Mouse (Mus musculus) lung, postnatal 0 days (tissue): ENCODE measurements around the gene Hsh2d. TPM values are rescaled to one million over a fixed set of nuclear protein-coding genes. Genes with fewer than 3 reads are reported as not detected.

Experiments used
- ATAC-seq: fragments of 200-750 bp; cut with Nextera tagmentation; 2 replicates; pipeline ENCODE4 v1.8.0; 2017; ENCODE audit warnings: moderate library complexity
- DNase-seq: peaks from one replicate; pipeline ENCODE4 v3.0.0-alpha.2; 2016; ENCODE audit warnings: low spot score
- H3K27ac ChIP-seq: fragments of 300-500 bp; sonication (generic); 2 replicates; pipeline ENCODE4 v1.5.1; 2014; ENCODE audit warnings: antibody characterized with exemption, mild to moderate bottlenecking, low read length, mixed read lengths
- H3K27me3 ChIP-seq: fragments of 300-500 bp; sonication (generic); replicated peaks from 2 replicates; pipeline ENCODE4 v1.6.1; 2014; ENCODE audit warnings: low read length, mixed read lengths; ENCODE audit not compliant: insufficient read depth
- H3K36me3 ChIP-seq: fragments of 300-500 bp; sonication (generic); 2 replicates; pipeline ENCODE4 v1.6.1; 2014; ENCODE audit warnings: low read length, mixed read lengths; ENCODE audit not compliant: insufficient read depth
- H3K4me1 ChIP-seq: fragments of 300-500 bp; sonication (generic); 2 replicates; pipeline ENCODE4 v1.6.1; 2014; ENCODE audit warnings: antibody characterized with exemption, low read depth, low read length, mixed read lengths; ENCODE audit not compliant: insufficient read depth
- H3K4me2 ChIP-seq: fragments of 300-500 bp; sonication (generic); replicated peaks from 2 replicates; pipeline ENCODE4 v1.6.1; 2014; ENCODE audit warnings: low read depth, mild to moderate bottlenecking, low read length, moderate library complexity, mixed read lengths
- H3K4me3 ChIP-seq: fragments of 300-500 bp; sonication (generic); 2 replicates; pipeline ENCODE4 v1.5.1; 2014; ENCODE audit warnings: low read depth, low read length
- H3K9ac ChIP-seq: fragments of 300-500 bp; sonication (generic); replicated peaks from 2 replicates; pipeline ENCODE4 v1.6.1; 2014; ENCODE audit warnings: low read depth, mild to moderate bottlenecking
- H3K9me3 ChIP-seq: fragments of 300-500 bp; sonication (generic); 2 replicates; pipeline ENCODE4 v1.6.1; 2016; ENCODE audit warnings: low read length, mixed read lengths
- CTCF ChIP-seq: IDR thresholded peaks from 2 replicates; pipeline ENCODE4 v1.5.1; 2016; ENCODE audit warnings: antibody characterized with exemption, mild to moderate bottlenecking
- EP300 ChIP-seq: IDR thresholded peaks from 2 replicates; pipeline ENCODE4 v1.6.1; 2016; ENCODE audit warnings: antibody characterized with exemption, mild to moderate bottlenecking, control low read depth
- whole genome bisulfite sequencing: fragments of 180-500 bp; shearing (Covaris S2); extraction: QIAGEN DNeasy Blood & Tissue Kit; methylation state at CpG from one replicate; pipeline ENCODE4 v1.1.7; 2014; 5-methylcytosine and 5-hydroxymethylcytosine counted together
- polyA plus RNA-seq: library from polyadenylated mRNA; unstranded; fragments of >200 nt; fragmentation: Nextera tagmentation; extraction: Ambion mirVana; gene quantifications from 2 replicates; pipeline ENCODE4 v1.2.1, GENCODE M21; 2015

The Hsh2d gene
- polyA plus RNA-seq, 1 experiment from 2014 or later = 0.78 TPM

DNA sequence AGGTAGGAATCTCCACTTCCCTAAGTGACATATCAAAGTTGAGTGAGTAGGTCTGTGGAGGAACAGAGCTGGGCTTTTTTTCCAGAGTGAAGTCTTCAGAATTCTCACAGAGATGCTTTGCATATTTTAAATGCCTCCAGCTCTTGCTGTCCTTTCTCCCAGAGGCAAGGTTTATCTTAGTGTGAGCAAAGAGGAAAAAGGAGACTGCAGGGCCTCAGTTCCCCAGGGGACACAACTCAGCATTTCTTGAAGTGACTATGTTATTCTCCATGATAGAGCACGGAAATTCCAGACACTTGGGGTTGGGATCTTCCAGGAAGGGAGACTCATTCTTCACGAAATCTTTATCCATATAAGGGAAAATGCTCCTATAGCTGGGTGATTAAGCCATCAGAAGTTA is 42.2 kb upstream of the Hsh2d start:
- no peaks in the 10 kb centered on the region for H3K27me3 ChIP-seq
- ATAC-seq = no peak
- peaks cover 4% of the 10 kb centered on the region; the same call in 1 of the 2 replicates for H3K4me1 ChIP-seq
- no peaks in the 10 kb centered on the region for H3K9me3 ChIP-seq
- no peak overlapping the region for H3K27ac ChIP-seq
- no peak for TF ChIP-seq CTCF
- TF ChIP-seq EP300 = no peak
- no peak overlapping the region for H3K4me2 ChIP-seq
- DNase-seq = no peak
- WGBS = 62% methylated on average over 2 of the region's 2 CpGs
- no peak overlapping the region for H3K4me3 ChIP-seq
- no peak overlapping the region for H3K9ac ChIP-seq
- H3K36me3 ChIP-seq = peaks cover 80% of the 10 kb centered on the region

DNA sequence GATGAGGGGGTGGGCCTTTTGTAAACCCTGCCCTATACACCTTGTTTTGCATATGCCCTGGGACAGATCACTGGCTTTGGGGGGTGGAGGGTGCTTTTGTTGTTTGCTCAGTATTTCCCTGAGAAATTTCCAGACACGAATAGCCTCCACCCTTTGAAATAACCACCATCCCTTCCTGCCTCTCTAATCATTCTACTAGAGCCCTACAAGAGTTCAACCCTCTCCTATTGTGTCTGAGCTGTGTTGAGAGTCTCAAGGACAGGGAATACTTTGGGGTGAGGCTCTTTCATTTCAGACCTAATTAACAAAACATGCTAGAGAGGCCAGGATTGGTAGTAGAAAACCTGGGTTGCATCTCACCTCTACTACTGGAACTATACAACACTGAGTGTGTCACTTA is 40.4 kb upstream of the Hsh2d start:
- 67% methylated on average over 1 of the region's 1 CpGs for WGBS
- DNase-seq = no peak
- no peak for TF ChIP-seq EP300
- TF ChIP-seq CTCF = no peak
- Histone ChIP-seq H3K4me3 (no peak overlapping the region), H3K4me1 (peaks cover 4% of the 10 kb centered on the region; the same call in 1 of the 2 replicates), H3K36me3 (peaks cover 78% of the 10 kb centered on the region), H3K9ac (no peak overlapping the region), H3K9me3 (no peaks in the 10 kb centered on the region), H3K4me2 (no peak overlapping the region), H3K27me3 (no peaks in the 10 kb centered on the region), H3K27ac (no peak overlapping the region)
- ATAC-seq = no peak

DNA sequence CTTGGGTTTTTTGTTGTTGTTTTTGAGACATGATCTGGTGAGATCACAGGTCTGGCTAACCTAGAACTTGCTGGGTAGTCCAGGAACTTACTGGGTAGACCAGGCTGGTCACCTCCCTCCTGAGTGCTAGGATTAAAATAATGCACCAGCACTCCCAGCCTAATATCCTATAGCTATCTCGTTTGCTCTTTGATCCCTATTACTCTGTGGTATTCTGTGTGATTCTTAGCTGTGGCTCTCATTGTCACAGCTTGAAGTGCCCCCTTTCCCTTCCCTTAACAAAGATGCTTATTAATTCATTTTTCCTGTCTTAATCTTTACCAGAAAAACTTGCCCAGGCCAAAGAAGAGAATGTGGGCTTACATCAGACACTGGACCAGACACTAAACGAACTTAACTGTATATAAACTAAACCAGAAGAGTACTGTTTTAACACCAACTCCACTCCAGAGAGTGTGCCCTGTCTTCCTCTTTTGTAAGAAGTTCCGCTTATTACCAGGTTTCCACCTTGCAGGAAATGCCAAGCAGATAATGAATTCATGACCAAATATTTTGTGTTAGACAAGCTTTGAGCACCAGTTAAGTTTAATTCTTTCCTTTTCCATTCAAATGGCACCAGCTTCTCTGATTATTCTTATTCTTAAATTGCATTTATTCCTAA is 37.9 kb upstream of the Hsh2d start:
- H3K9ac ChIP-seq = no peak overlapping the region
- no peak for TF ChIP-seq EP300
- no peak for TF ChIP-seq CTCF
- H3K27me3 ChIP-seq = no peaks in the 10 kb centered on the region
- 71% methylated on average over 3 of the region's 3 CpGs for WGBS
- no peak overlapping the region for H3K4me2 ChIP-seq
- ATAC-seq (no peak), DNase-seq (no peak)
- H3K27ac ChIP-seq = no peak overlapping the region
- no peaks in the 10 kb centered on the region for H3K9me3 ChIP-seq
- peaks cover 3% of the 10 kb centered on the region; the same call in 1 of the 2 replicates for H3K4me1 ChIP-seq
- no peak overlapping the region for H3K4me3 ChIP-seq
- peaks cover 59% of the 10 kb centered on the region for H3K36me3 ChIP-seq

- Histone ChIP-seq H3K27ac (no peak overlapping the region), H3K36me3 (peaks cover 42% of the 10 kb centered on the region), H3K9me3 (no peaks in the 10 kb centered on the region), H3K27me3 (no peaks in the 10 kb centered on the region), H3K9ac (no peak overlapping the region), H3K4me2 (no peak overlapping the region), H3K4me3 (no peak overlapping the region), H3K4me1 (no peaks in the 10 kb centered on the region)
- ATAC-seq = no peak
- no peak for DNase-seq
- TF ChIP-seq EP300 = no peak
- TF ChIP-seq CTCF = no peak
Measured at GRCm38 (mm10) chr8:72153382-72153781, 36.1 kb upstream of the Hsh2d start.

DNA sequence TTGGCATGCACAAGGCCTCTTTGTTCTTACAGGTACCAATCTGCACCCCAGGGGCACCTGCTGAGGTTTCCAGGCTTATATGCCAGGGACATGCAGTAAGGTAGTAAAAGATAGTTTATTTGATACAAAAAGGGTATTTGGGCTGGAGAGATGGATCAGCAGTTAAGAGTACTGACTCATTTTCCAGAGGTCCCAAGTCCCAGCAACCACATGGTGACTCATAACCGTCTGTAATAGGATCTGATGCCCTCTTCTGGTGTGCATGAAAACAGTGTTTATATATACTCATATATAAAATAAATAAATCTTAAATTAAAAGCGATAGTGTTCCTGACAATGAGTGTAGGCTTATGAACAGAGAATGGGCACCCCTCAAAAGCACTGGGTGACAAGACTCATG is 31.3 kb upstream of the Hsh2d start:
- Histone ChIP-seq H3K9ac (no peak overlapping the region), H3K4me2 (no peak overlapping the region), H3K27me3 (no peaks in the 10 kb centered on the region), H3K27ac (no peak overlapping the region), H3K36me3 (peaks cover 10% of the 10 kb centered on the region; the same call in 1 of the 2 replicates), H3K4me3 (no peak overlapping the region), H3K4me1 (peaks cover 9% of the 10 kb centered on the region; the same call in 1 of the 2 replicates), H3K9me3 (no peaks in the 10 kb centered on the region)
- no peak for DNase-seq
- TF ChIP-seq CTCF (no peak), EP300 (no peak)
- 57% methylated on average over 2 of the region's 2 CpGs for WGBS
- ATAC-seq = no peak

DNA sequence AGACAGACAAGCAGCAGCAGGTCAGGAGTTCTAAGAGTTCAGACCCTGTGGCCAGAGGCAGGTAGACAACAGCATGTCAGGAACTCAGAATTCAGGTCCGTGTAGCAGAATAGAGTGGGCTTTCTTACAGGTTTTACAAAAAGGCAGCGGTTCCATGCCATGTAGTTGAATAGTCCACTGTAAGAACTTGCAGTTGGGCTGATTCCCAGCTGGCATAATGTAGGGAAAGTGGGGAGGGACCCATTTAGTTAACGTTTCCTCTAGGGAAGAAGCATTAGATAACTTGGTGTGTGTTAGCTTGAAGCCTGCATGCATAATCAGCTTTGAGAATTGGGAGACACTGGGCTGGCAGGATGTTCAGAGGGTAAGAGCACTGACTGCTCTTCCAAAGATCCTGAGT is 30.7 kb upstream of the Hsh2d start:
- H3K9me3 ChIP-seq = no peaks in the 10 kb centered on the region
- no peak overlapping the region for H3K27ac ChIP-seq
- WGBS = 69% methylated on average over 3 of the region's 3 CpGs
- H3K4me2 ChIP-seq = no peak overlapping the region
- DNase-seq = no peak
- ATAC-seq = no peak
- peaks cover 3% of the 10 kb centered on the region; the same call in 1 of the 2 replicates for H3K36me3 ChIP-seq
- TF ChIP-seq CTCF (no peak), EP300 (no peak)
- H3K4me3 ChIP-seq = no peak overlapping the region
- H3K4me1 ChIP-seq = peaks cover 9% of the 10 kb centered on the region; the same call in 1 of the 2 replicates
- no peaks in the 10 kb centered on the region for H3K27me3 ChIP-seq
- H3K9ac ChIP-seq = no peak overlapping the region
